Mouse (Mus musculus) hindbrain, embryonic 12.5 days (tissue): Measurements from ENCODE around the gene Brix1. TPM values are rescaled to one million over a fixed set of nuclear protein-coding genes. Genes with fewer than 3 reads are reported as not detected.

Source experiments
- ATAC-seq: fragments of 200-750 bp; cut with Nextera tagmentation; 2 replicates; pipeline ENCODE4 v1.8.0; 2017; ENCODE audit warnings: moderate TSS enrichment; ENCODE audit not compliant: low FRiP score
- H3K27ac ChIP-seq: fragments of 300-500 bp; sonication (generic); 2 replicates; pipeline ENCODE4 v1.5.1; 2016; ENCODE audit warnings: mild to moderate bottlenecking
- H3K27me3 ChIP-seq: fragments of 300-500 bp; sonication (generic); 2 replicates; pipeline ENCODE4 v1.6.1; 2016; ENCODE audit warnings: mild to moderate bottlenecking
- H3K36me3 ChIP-seq: fragments of 300-500 bp; sonication (generic); 2 replicates; pipeline ENCODE4 v1.6.1; 2016; ENCODE audit warnings: mild to moderate bottlenecking
- H3K4me1 ChIP-seq: fragments of 300-500 bp; sonication (generic); 2 replicates; pipeline ENCODE4 v1.6.1; 2016
- H3K4me2 ChIP-seq: fragments of 300-500 bp; sonication (generic); replicated peaks from 2 replicates; pipeline ENCODE4 v1.6.1; 2016; ENCODE audit warnings: mild to moderate bottlenecking
- H3K4me3 ChIP-seq: fragments of 300-500 bp; sonication (generic); 2 replicates; pipeline ENCODE4 v1.5.1; 2016; ENCODE audit warnings: mild to moderate bottlenecking
- H3K9ac ChIP-seq: fragments of 300-500 bp; sonication (generic); 2 replicates; pipeline ENCODE4 v1.6.1; 2016; ENCODE audit warnings: mild to moderate bottlenecking, moderate library complexity
- H3K9me3 ChIP-seq: fragments of 300-500 bp; sonication (generic); replicated peaks from 2 replicates; pipeline ENCODE4 v1.6.1; 2016; ENCODE audit warnings: mild to moderate bottlenecking
- WGBS: fragments of 180-500 bp; shearing (Covaris S2); methylation state at CpG from one replicate; pipeline ENCODE4 v1.1.7; 2016; 5-methylcytosine and 5-hydroxymethylcytosine counted together
- polyA plus RNA-seq: library from polyadenylated mRNA; unstranded; fragments of >200 nt; fragmentation: Nextera tagmentation; extraction: Ambion mirVana; gene quantifications from 2 replicates; pipeline ENCODE4 v1.2.1, GENCODE M21; 2016

Gene Brix1
- polyA plus RNA-seq, 1 experiment from 2014 or later, result 91.0 TPM

GRCm38 (mm10) chr15:10490101-10490500, 4.4 kb upstream of the Brix1 start:
- Histone ChIP-seq H3K4me1 (peaks cover 8% of the 10 kb centered on the region), H3K4me3 (no peak overlapping the region), H3K36me3 (peaks cover 13% of the 10 kb centered on the region), H3K9ac (no peak overlapping the region), H3K4me2 (no peak overlapping the region), H3K27me3 (no peaks in the 10 kb centered on the region), H3K9me3 (no peaks in the 10 kb centered on the region), H3K27ac (no peak overlapping the region)
- ATAC-seq, result no peak
- 84% methylated on average over 5 of the region's 5 CpGs for WGBS

DNA sequence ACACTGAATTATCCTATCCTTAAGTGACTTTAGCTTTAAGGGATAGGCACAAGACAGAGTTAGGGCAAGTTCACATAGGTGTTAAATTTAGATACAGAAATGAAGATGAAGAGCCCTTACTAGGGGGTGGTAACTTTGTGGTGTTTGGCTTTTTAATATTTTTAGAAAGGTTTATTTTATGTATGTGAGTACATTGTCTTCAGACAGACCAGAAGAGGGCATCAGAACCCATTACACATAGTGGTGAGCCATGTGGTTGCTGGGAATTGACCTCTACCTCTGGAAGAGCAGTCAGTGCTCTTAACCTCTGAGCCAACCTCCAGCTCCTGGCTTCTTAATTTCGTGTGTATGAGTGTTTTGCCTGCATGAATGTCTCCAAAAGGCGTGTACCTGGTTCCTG, 1.5 kb upstream of the Brix1 start:
- no peak overlapping the region for H3K27ac ChIP-seq
- H3K4me2 ChIP-seq, result peak overlapping the region; percentile 80
- peak overlapping the region; percentile 75; the same call in 1 of the 2 replicates for H3K9ac ChIP-seq
- H3K27me3 ChIP-seq, result no peaks in the 10 kb centered on the region
- peak overlapping the region; percentile 72 for H3K4me3 ChIP-seq
- no peak for ATAC-seq
- 75% methylated on average over 2 of the region's 2 CpGs for WGBS
- H3K4me1 ChIP-seq, result peaks cover 17% of the 10 kb centered on the region
- H3K36me3 ChIP-seq, result peaks cover 17% of the 10 kb centered on the region
- no peaks in the 10 kb centered on the region for H3K9me3 ChIP-seq

GRCm38 (mm10) chr15:10486365-10486839, 655 bp upstream of the Brix1 start:
- H3K27ac ChIP-seq, result peak overlapping the region; percentile 69
- ATAC-seq, result peak; percentile 73
- peak overlapping the region; percentile 72 for H3K4me3 ChIP-seq
- no peaks in the 10 kb centered on the region for H3K27me3 ChIP-seq
- H3K36me3 ChIP-seq, result peaks cover 16% of the 10 kb centered on the region
- peak overlapping the region; percentile 80 for H3K4me2 ChIP-seq
- peak overlapping the region; percentile 75 for H3K9ac ChIP-seq
- H3K9me3 ChIP-seq, result no peaks in the 10 kb centered on the region
- peaks cover 17% of the 10 kb centered on the region for H3K4me1 ChIP-seq
- WGBS, result 1% methylated on average over 18 of the region's 18 CpGs

- Histone ChIP-seq H3K4me1 (peaks cover 11% of the 10 kb centered on the region), H3K36me3 (peaks cover 14% of the 10 kb centered on the region), H3K9me3 (no peaks in the 10 kb centered on the region), H3K4me3 (peak overlapping the region; percentile 89), H3K27me3 (no peaks in the 10 kb centered on the region), H3K4me2 (peak overlapping the region; percentile 86), H3K9ac (peak overlapping the region; percentile 43; the same call in 1 of the 2 replicates), H3K27ac (no peak overlapping the region)
- ATAC-seq, result peak; percentile 19
- 18% methylated on average over 3 of the region's 3 CpGs for WGBS
Measured at GRCm38 (mm10) chr15:10470941-10471340, 14.8 kb downstream of the Brix1 start.

GRCm38 (mm10) chr15:10470151-10470831, 15.5 kb downstream of the Brix1 start, which contains the start of gene Dnajc21:
TSS of gene Dnajc21 (minus strand) at chr15:10470516.
- ATAC-seq, result peak; percentile 97
- Histone ChIP-seq H3K4me2 (peak within 1 kb of the TSS; percentile 86), H3K4me3 (peak within 1 kb of the TSS; percentile 89), H3K36me3 (peaks cover 8% of the 10 kb centered on the region), H3K4me1 (peaks cover 11% of the 10 kb centered on the region), H3K9ac (peak within 1 kb of the TSS; percentile 89), H3K9me3 (no peaks in the 10 kb centered on the region), H3K27ac (peak within 1 kb of the TSS; percentile 83), H3K27me3 (no peaks in the 10 kb centered on the region)
- under 1% methylated on average over 46 of the region's 87 CpGs for WGBS

GRCm38 (mm10) chr15:10469641-10470150, 16.1 kb downstream of the Brix1 start:
- Histone ChIP-seq H3K9me3 (no peaks in the 10 kb centered on the region), H3K27ac (peak overlapping the region; percentile 83), H3K4me2 (peak overlapping the region; percentile 86), H3K9ac (peak overlapping the region; percentile 89), H3K27me3 (no peaks in the 10 kb centered on the region), H3K4me1 (peaks cover 11% of the 10 kb centered on the region), H3K4me3 (peak overlapping the region; percentile 89), H3K36me3 (0 out of 2 replicates have a peak, but pooled peaks cover 4% of the 10 kb centered on the region)
- peak; percentile 33 for ATAC-seq
- WGBS, result 1% methylated on average over 40 of the region's 40 CpGs

DNA sequence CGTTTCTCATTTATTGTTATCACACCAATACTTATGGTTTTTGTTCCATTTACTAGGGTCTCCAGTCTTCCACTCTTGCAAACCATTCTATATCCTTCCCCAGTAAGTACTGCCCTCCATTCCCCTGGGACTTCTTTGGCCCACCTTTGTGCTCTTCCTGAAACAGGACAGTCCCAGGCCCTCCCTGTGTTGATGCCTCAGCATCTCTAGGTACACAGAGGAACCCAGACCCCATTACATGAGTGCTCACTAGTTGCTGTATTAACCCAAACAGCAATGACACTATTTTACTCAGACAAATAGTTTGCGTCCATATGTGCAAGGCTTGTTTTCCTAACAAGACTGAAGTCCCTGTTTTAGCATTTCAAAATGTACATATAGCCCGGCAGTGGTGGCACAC, 17.0 kb downstream of the Brix1 start:
- no peak for ATAC-seq
- Histone ChIP-seq H3K4me2 (0 out of 2 replicates have a peak overlapping the region, but pooled peaks have one; percentile 1), H3K9ac (no peak overlapping the region), H3K4me1 (peaks cover 11% of the 10 kb centered on the region), H3K27me3 (no peaks in the 10 kb centered on the region), H3K27ac (no peak overlapping the region), H3K4me3 (no peak overlapping the region), H3K36me3 (no peaks in the 10 kb centered on the region), H3K9me3 (no peaks in the 10 kb centered on the region)
- 95% methylated on average over 3 of the region's 3 CpGs for WGBS

GRCm38 (mm10) chr15:10464678-10465077, 21.1 kb downstream of the Brix1 start:
- WGBS, result 88% methylated on average over 3 of the region's 3 CpGs
- Histone ChIP-seq H3K9ac (no peak overlapping the region), H3K9me3 (no peaks in the 10 kb centered on the region), H3K4me3 (no peak overlapping the region), H3K27ac (no peak overlapping the region), H3K27me3 (no peaks in the 10 kb centered on the region), H3K36me3 (peaks cover 20% of the 10 kb centered on the region), H3K4me1 (peaks cover 8% of the 10 kb centered on the region), H3K4me2 (no peak overlapping the region)
- no peak for ATAC-seq

DNA sequence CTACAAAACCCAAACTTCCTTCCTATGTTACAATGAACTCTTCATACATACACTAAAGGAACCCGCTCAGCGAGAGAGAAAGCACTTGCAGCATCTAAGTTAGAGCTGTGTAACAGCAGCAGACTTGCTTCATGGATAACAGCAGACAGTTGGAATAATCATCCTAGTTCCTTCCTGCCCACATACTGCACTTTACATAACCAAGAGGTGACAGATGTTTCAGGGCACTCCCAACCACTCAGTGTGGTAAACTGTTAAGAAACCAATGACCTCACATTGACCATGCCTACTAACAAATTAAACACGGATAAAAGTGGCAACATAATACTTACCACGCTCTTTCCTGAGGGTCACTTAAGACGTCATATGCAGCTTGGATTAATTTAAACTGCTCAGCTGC, 22.2 kb downstream of the Brix1 start:
- no peaks in the 10 kb centered on the region for H3K4me1 ChIP-seq
- H3K27me3 ChIP-seq, result no peaks in the 10 kb centered on the region
- 91% methylated on average over 5 of the region's 5 CpGs for WGBS
- no peak overlapping the region for H3K4me2 ChIP-seq
- no peak for ATAC-seq
- no peak overlapping the region for H3K4me3 ChIP-seq
- H3K9me3 ChIP-seq, result no peaks in the 10 kb centered on the region
- peaks cover 28% of the 10 kb centered on the region for H3K36me3 ChIP-seq
- H3K27ac ChIP-seq, result no peak overlapping the region
- no peak overlapping the region for H3K9ac ChIP-seq

DNA sequence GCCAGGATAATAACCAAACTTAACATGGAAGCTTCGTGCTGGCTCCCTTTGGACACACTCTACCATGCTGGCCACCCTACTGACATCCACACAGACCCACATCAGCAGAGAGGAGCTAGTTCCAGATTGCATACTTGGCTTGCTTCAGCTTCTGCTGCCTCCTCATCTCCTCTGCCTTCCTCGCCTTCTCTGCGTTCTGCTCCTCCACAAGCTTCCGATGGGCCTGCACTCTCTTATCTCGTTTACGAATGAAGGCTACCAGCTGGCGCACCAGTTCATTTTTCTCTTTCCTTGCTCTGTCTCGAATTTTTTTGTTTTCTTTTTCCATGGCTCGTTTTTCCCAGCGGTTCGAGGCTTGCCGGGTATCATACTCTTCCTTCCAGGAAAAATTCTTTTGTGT, 24.8 kb downstream of the Brix1 start:
- WGBS, result 93% methylated on average over 12 of the region's 12 CpGs
- ATAC-seq, result no peak
- Histone ChIP-seq H3K4me3 (no peak overlapping the region), H3K27me3 (no peaks in the 10 kb centered on the region), H3K27ac (no peak overlapping the region), H3K4me1 (no peaks in the 10 kb centered on the region), H3K9ac (no peak overlapping the region), H3K36me3 (peaks cover 44% of the 10 kb centered on the region), H3K4me2 (no peak overlapping the region), H3K9me3 (no peaks in the 10 kb centered on the region)

DNA sequence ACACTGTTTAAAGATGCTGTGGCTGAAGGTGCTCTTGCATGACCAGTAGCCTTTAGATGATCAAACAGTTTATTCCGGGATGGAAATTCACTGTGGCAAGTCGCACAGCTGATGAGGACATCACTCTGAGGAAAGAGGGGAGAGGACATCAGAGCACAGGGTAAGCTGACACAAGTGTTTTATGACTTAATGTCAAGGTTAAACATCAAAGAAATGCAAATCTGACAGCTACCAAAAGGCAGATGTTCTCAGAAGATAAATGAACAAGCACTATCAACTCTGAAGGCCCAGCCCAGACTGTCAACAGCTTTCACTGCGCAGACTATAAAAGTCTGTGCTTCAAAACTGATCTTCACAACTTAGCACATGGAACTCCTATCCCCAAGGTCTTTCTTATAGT, 38.6 kb downstream of the Brix1 start:
- Histone ChIP-seq H3K27me3 (no peaks in the 10 kb centered on the region), H3K9ac (no peak overlapping the region), H3K4me2 (no peak overlapping the region), H3K27ac (no peak overlapping the region), H3K36me3 (peaks cover 41% of the 10 kb centered on the region), H3K9me3 (no peaks in the 10 kb centered on the region), H3K4me3 (no peak overlapping the region), H3K4me1 (no peaks in the 10 kb centered on the region)
- 92% methylated on average over 3 of the region's 3 CpGs for WGBS
- ATAC-seq, result no peak

DNA sequence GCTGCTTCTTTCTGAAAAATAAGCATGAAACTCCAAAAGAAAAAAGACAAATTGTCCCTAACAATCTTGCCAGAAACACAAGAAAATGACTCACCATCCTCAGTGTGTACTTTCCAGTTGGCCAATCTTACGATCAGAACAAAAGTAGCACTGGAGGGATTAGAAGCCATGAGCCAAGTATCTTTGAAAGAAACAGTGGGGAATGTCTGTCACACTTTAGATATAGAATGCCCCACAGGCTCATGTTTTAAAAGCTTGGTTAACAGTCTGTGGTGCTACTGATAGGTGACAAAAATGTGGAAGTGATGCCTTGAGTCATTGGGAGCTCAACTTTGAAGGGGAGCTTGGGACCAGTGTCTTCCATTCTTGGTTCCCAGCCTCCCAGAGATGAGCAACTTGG, 43.5 kb downstream of the Brix1 start:
- Histone ChIP-seq H3K27me3 (no peaks in the 10 kb centered on the region), H3K9me3 (no peaks in the 10 kb centered on the region), H3K4me3 (no peak overlapping the region), H3K27ac (no peak overlapping the region), H3K4me1 (no peaks in the 10 kb centered on the region), H3K36me3 (peaks cover 27% of the 10 kb centered on the region), H3K9ac (no peak overlapping the region), H3K4me2 (no peak overlapping the region)
- 91% methylated on average over 1 of the region's 1 CpGs for WGBS
- no peak for ATAC-seq

GRCm38 (mm10) chr15:10441493-10441892, 44.3 kb downstream of the Brix1 start:
- Histone ChIP-seq H3K27me3 (no peaks in the 10 kb centered on the region), H3K36me3 (peaks cover 23% of the 10 kb centered on the region), H3K9ac (no peak overlapping the region), H3K4me3 (no peak overlapping the region), H3K9me3 (0 out of 2 replicates have a peak, but pooled peaks cover 1% of the 10 kb centered on the region), H3K4me1 (no peaks in the 10 kb centered on the region), H3K27ac (no peak overlapping the region), H3K4me2 (no peak overlapping the region)
- no peak for ATAC-seq
- 94% methylated on average over 9 of the region's 9 CpGs for WGBS
